Mouse (Mus musculus): ENCODE results near the gene Tnni2. TPM values are rescaled to one million over a fixed set of nuclear protein-coding genes. Genes with fewer than 3 reads are reported as not detected.

Tnni2 gene
- polyA plus RNA-seq, 1 experiment from 2014 or later: 1.9 TPM

DNA sequence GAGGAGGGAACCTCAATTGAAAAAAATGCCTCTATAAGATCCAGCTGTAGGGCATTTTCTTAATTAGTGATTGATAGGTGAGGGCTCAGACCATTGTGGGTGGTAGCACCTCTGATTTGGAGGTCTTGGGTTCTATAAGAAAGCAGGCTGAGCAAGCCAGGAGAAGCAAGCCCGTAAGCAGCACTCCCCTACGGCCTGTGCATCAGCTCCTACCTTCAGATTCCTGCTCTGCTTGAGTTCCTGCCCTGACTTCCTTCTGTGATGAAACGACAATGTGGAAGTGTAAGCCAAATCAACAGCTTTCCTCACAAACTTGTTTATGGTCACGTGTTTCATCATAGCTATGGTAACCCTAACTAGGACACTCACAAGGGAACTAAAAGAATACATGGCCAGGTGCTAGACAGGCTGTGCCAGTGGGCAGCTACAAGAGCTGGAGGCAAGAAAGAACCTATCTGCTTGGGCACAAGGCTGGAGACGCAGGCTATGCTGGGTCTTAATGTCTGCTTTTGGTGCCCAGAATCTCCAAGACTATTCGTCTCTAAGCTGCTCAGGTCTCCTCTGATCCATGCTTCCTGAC is 7.5 kb downstream of the Tnni2 start:
- H3K4me3 ChIP-seq: no peak overlapping the region
- no peak overlapping the region for H3K27ac ChIP-seq
- no peaks in the 10 kb centered on the region for H3K36me3 ChIP-seq
- WGBS: 76% methylated on average over 6 of the region's 6 CpGs
- no peak overlapping the region for H3K9ac ChIP-seq
- H3K27me3 ChIP-seq: no peaks in the 10 kb centered on the region
- H3K9me3 ChIP-seq (replicated peaks): no peaks in the 10 kb centered on the region
- no peak overlapping the region for H3K4me2 ChIP-seq (replicated peaks)
- no peaks in the 10 kb centered on the region for H3K4me1 ChIP-seq
- ATAC-seq (ENCODE audit: low FRiP score): no peak

- H3K4me3 ChIP-seq: no peak overlapping the region
- ATAC-seq (ENCODE audit: low FRiP score): no peak
- H3K4me2 ChIP-seq (replicated peaks): no peak overlapping the region
- H3K4me1 ChIP-seq: peaks cover 25% of the 10 kb centered on the region
- H3K9ac ChIP-seq: no peak overlapping the region
- no peaks in the 10 kb centered on the region for H3K27me3 ChIP-seq
- no peaks in the 10 kb centered on the region for H3K9me3 ChIP-seq (replicated peaks)
- no peaks in the 10 kb centered on the region for H3K36me3 ChIP-seq
- 13% methylated on average over 1 of the region's 1 CpGs for WGBS
- H3K27ac ChIP-seq: peak overlapping the region; percentile 55; the same call in 1 of the 2 replicates
Observed at GRCm38 (mm10) chr7:142454706-142455105, 13.1 kb downstream of the Tnni2 start.

GRCm38 (mm10) chr7:142455251-142455650 is 13.6 kb downstream of the Tnni2 start:
- H3K9me3 ChIP-seq (replicated peaks): no peaks in the 10 kb centered on the region
- no peak overlapping the region for H3K4me3 ChIP-seq
- H3K36me3 ChIP-seq: no peaks in the 10 kb centered on the region
- ATAC-seq (ENCODE audit: low FRiP score): no peak
- WGBS: 52% methylated on average over 2 of the region's 2 CpGs
- H3K4me2 ChIP-seq (replicated peaks): no peak overlapping the region
- H3K9ac ChIP-seq: no peak overlapping the region
- no peaks in the 10 kb centered on the region for H3K27me3 ChIP-seq
- peak overlapping the region; percentile 55; the same call in 1 of the 2 replicates for H3K27ac ChIP-seq
- peaks cover 25% of the 10 kb centered on the region for H3K4me1 ChIP-seq

GRCm38 (mm10) chr7:142456806-142457205 is 15.2 kb downstream of the Tnni2 start:
- 77% methylated on average over 3 of the region's 3 CpGs for WGBS
- no peak overlapping the region for H3K4me3 ChIP-seq
- H3K4me2 ChIP-seq (replicated peaks): no peak overlapping the region
- no peaks in the 10 kb centered on the region for H3K36me3 ChIP-seq
- ATAC-seq (ENCODE audit: low FRiP score): 0 out of 2 replicates have a peak, but pooled peaks have one; percentile 6
- no peaks in the 10 kb centered on the region for H3K9me3 ChIP-seq (replicated peaks)
- no peaks in the 10 kb centered on the region for H3K27me3 ChIP-seq
- peaks cover 25% of the 10 kb centered on the region for H3K4me1 ChIP-seq
- no peak overlapping the region for H3K9ac ChIP-seq
- H3K27ac ChIP-seq: peak overlapping the region; percentile 75; the same call in 1 of the 2 replicates

- Histone ChIP-seq H3K4me2 (replicated peaks) (no peak overlapping the region), H3K36me3 (no peaks in the 10 kb centered on the region), H3K9ac (no peak overlapping the region), H3K9me3 (replicated peaks) (no peaks in the 10 kb centered on the region), H3K4me1 (peaks cover 25% of the 10 kb centered on the region), H3K27ac (peak overlapping the region; percentile 75), H3K4me3 (no peak overlapping the region), H3K27me3 (no peaks in the 10 kb centered on the region)
- ATAC-seq (ENCODE audit: low FRiP score): 0 out of 2 replicates have a peak, but pooled peaks have one; percentile 32
- WGBS: 29% methylated on average over 3 of the region's 3 CpGs
Observed at GRCm38 (mm10) chr7:142457227-142457811, 15.7 kb downstream of the Tnni2 start.

DNA sequence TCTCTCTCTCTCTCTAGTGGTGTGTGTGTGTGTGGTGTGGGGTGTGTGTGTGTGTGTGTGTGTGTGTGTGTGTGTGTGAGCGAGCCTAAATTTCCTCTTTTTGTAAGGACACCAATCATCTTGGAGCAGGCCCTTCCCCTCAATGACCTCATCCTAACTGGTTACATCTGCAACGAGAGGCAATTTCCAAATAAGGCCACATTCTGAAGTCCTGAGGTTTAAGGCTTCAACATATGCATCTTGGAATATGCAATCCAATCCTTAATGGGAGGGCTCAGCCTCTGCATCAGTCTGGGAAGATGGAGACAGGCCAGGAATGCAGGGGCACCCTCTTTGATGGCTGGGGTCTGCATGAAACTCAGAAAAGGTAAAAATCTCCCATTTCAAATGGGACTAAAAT is 16.4 kb downstream of the Tnni2 start:
- Histone ChIP-seq H3K9me3 (replicated peaks) (no peaks in the 10 kb centered on the region), H3K27me3 (no peaks in the 10 kb centered on the region), H3K9ac (no peak overlapping the region), H3K27ac (peak overlapping the region; percentile 75), H3K36me3 (no peaks in the 10 kb centered on the region), H3K4me3 (no peak overlapping the region), H3K4me1 (peaks cover 25% of the 10 kb centered on the region), H3K4me2 (replicated peaks) (no peak overlapping the region)
- 50% methylated on average over 1 of the region's 2 CpGs for WGBS
- ATAC-seq (ENCODE audit: low FRiP score): no peak

GRCm38 (mm10) chr7:142458676-142459298 is 17.2 kb downstream of the Tnni2 start:
- Histone ChIP-seq H3K4me3 (no peak overlapping the region), H3K36me3 (no peaks in the 10 kb centered on the region), H3K4me1 (peaks cover 25% of the 10 kb centered on the region), H3K27ac (peak overlapping the region; percentile 70; the same call in 1 of the 2 replicates), H3K9me3 (replicated peaks) (no peaks in the 10 kb centered on the region), H3K4me2 (replicated peaks) (no peak overlapping the region), H3K27me3 (no peaks in the 10 kb centered on the region), H3K9ac (no peak overlapping the region)
- WGBS: 81% methylated on average over 5 of the region's 5 CpGs
- ATAC-seq (ENCODE audit: low FRiP score): no peak

DNA sequence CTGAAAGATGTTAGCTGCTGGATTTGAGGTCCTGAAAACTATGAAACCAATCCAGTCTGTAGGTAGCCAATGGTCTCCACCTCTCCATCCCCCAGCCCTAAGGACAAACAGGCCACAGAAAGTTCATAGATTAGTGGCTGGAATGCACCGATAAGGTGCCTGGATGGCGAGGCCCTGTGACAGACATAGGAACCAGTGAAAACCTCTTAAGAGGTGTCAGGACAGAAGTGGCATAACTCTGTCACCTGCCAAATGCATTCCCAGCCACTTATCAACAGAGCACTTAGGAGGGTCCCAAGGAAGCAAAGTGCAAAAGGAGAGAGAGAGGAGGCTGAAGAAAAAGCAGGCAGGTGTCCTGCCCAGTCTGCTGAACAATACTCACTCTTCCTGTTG is 17.7 kb downstream of the Tnni2 start:
- WGBS: 87% methylated on average over 2 of the region's 2 CpGs
- no peaks in the 10 kb centered on the region for H3K27me3 ChIP-seq
- H3K27ac ChIP-seq: no peak overlapping the region
- H3K4me1 ChIP-seq: peaks cover 25% of the 10 kb centered on the region
- no peak overlapping the region for H3K4me2 ChIP-seq (replicated peaks)
- H3K9me3 ChIP-seq (replicated peaks): no peaks in the 10 kb centered on the region
- ATAC-seq (ENCODE audit: low FRiP score): no peak
- no peak overlapping the region for H3K4me3 ChIP-seq
- H3K9ac ChIP-seq: no peak overlapping the region
- H3K36me3 ChIP-seq: no peaks in the 10 kb centered on the region

GRCm38 (mm10) chr7:142460636-142461077 is 19.0 kb downstream of the Tnni2 start, which contains the start of gene Lsp1:
Gene Lsp1, plus strand, starts transcription at chr7:142460809.
- H3K27me3 ChIP-seq: no peaks in the 10 kb centered on the region
- H3K4me1 ChIP-seq: peaks cover 21% of the 10 kb centered on the region
- H3K4me2 ChIP-seq (replicated peaks): no peak within 1 kb of the TSS
- WGBS: 94% methylated on average over 7 of the region's 7 CpGs
- H3K9me3 ChIP-seq (replicated peaks): no peaks in the 10 kb centered on the region
- no peak within 1 kb of the TSS for H3K4me3 ChIP-seq
- no peak for ATAC-seq (ENCODE audit: low FRiP score)
- H3K9ac ChIP-seq: no peak within 1 kb of the TSS
- no peaks in the 10 kb centered on the region for H3K36me3 ChIP-seq
- H3K27ac ChIP-seq: no peak within 1 kb of the TSS

DNA sequence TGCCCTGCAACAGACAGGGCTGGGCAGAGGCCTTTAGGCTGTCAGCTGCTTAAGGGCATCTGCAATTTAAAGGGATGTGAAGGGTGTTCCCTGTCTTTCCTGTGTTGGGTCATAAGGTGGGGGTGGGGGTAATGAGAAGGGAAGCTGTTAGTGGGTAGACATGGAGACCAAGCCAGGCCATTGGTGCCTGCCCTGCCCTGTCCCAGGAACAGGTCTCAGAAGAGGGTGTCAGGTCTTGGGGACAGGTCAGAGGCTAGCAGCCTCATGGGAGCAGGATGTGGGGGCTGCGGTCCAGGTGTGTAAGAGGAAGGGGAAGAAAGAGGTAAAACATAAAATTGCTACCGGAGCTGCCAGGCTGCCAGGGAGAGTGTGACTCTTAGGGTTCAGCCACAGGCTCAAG is 19.8 kb downstream of the Tnni2 start:
- Histone ChIP-seq H3K4me3 (no peak overlapping the region), H3K4me2 (replicated peaks) (no peak overlapping the region), H3K9me3 (replicated peaks) (no peaks in the 10 kb centered on the region), H3K27ac (no peak overlapping the region), H3K4me1 (peaks cover 15% of the 10 kb centered on the region), H3K36me3 (no peaks in the 10 kb centered on the region), H3K27me3 (no peaks in the 10 kb centered on the region), H3K9ac (no peak overlapping the region)
- WGBS: 88% methylated on average over 2 of the region's 2 CpGs
- no peak for ATAC-seq (ENCODE audit: low FRiP score)

DNA sequence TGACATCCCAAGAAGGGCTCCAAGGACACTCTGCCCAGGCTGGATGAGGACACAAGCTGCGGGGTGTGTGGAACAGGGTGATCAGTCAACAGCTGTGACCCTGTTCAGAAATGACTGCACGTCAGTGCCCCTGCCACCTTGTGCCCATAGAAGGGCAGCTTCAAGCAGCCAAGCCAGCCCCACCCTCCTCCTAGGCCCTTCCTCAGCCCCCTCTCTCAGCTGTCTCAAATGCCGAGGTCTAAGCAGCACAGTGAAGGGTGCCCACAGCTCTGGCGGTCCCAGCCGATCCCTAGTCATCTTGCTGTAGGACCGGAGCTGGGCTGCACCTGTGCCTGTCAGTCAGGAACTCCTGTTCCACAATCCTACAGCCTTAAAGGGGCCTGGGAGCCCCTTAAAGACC is 20.6 kb downstream of the Tnni2 start:
- WGBS: 86% methylated on average over 6 of the region's 6 CpGs
- Histone ChIP-seq H3K4me1 (peaks cover 8% of the 10 kb centered on the region), H3K4me3 (no peak overlapping the region), H3K27ac (no peak overlapping the region), H3K9ac (no peak overlapping the region), H3K9me3 (replicated peaks) (no peaks in the 10 kb centered on the region), H3K4me2 (replicated peaks) (no peak overlapping the region), H3K27me3 (no peaks in the 10 kb centered on the region), H3K36me3 (no peaks in the 10 kb centered on the region)
- no peak for ATAC-seq (ENCODE audit: low FRiP score)

- ATAC-seq (ENCODE audit: low FRiP score): no peak
- WGBS: 73% methylated on average over 4 of the region's 4 CpGs
Observed at GRCm38 (mm10) chr7:142462594-142463078, 21.0 kb downstream of the Tnni2 start.

More at GRCm38 (mm10) chr7:142462594-142463078, 21.0 kb downstream of the Tnni2 start:
- no peak overlapping the region for H3K4me2 ChIP-seq (replicated peaks)
- no peak overlapping the region for H3K4me3 ChIP-seq
- H3K27ac ChIP-seq: no peak overlapping the region
- H3K9me3 ChIP-seq (replicated peaks): no peaks in the 10 kb centered on the region
- no peak overlapping the region for H3K9ac ChIP-seq
- no peaks in the 10 kb centered on the region for H3K36me3 ChIP-seq
- peaks cover 3% of the 10 kb centered on the region for H3K4me1 ChIP-seq
- H3K27me3 ChIP-seq: no peaks in the 10 kb centered on the region
